Mouse (Mus musculus): ENCODE measurements at regions not wholly inside any gene's neighbourhood (a gene's known extent, or its start where the extent isn't known, plus 50 kb on each side); places are given as distances from the start of the nearest gene placed in this dataset.
A peak's percentile ranks its signal among the peaks of the same experiment; 100 is the strongest.

DNA sequence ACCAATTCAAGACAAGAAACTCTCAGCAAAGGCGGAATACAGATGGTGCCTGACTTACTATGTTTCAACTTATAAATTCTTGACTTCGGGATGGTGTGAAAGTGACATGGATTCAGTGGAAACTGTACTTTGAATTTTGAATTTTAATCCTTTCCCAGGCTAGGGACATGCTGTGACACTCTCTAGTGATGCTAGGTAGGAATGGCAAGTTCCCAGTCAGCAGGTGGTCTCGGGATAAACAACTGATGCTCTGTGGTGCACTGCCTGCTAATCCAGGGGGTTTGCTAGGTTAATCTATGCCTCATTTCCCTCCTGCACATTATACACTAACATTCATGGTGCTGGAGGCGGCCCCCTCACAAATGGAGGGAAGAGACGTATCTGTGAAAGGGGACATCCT is 175.0 kb upstream of the Tshz3 start:
- H3K27ac ChIP-seq (replicated peaks; ENCODE audit: low read depth, low read length): no peak overlapping the region
- H3K9me3 ChIP-seq (ENCODE audit: control insufficient read depth, low read length): no peaks in the 10 kb centered on the region
- no peaks in the 10 kb centered on the region for H3K36me3 ChIP-seq (ENCODE audit: control insufficient read depth, insufficient read depth, low read length)
- H3K9ac ChIP-seq (ENCODE audit: low read length): no peak overlapping the region
- no peaks in the 10 kb centered on the region for H3K4me1 ChIP-seq (ENCODE audit: control insufficient read depth, insufficient read depth, low read length)
- no peak overlapping the region for H3K4me3 ChIP-seq (ENCODE audit: low read depth, low read length)
- ATAC-seq (ENCODE audit: insufficient number of reproducible peaks, low FRiP score, low TSS enrichment, low read depth): no peak
- no peak overlapping the region for H3K4me2 ChIP-seq (ENCODE audit: low read depth, severe bottlenecking)
- WGBS: 73% methylated on average over 5 of the region's 5 CpGs
- no peak for DNase-seq (ENCODE audit: low spot score)
- no peaks in the 10 kb centered on the region for H3K27me3 ChIP-seq (ENCODE audit: control insufficient read depth, insufficient read depth, low read length)

DNA sequence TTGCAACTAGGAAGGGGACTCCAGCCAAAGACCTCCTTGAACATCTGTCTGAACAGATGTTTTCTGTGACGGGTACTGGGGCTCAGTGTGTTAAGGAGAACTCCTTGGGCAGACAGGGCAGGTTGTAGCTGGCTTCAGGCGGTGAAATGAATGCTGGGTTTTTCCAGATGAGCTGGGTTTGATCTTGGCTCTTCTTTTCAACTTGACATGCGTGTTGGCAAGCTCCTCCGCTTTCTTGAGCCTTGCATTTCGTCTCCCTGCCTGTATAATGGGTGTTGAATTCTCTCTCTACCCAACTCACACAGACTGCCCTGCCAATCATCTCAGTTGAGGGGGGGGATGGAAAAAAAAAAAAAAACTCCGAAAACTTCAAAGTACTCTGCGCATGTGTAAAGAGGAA is 171.8 kb upstream of the Tshz3 start:
- Histone ChIP-seq H3K4me2 (ENCODE audit: low read depth, severe bottlenecking) (no peak overlapping the region), H3K9me3 (ENCODE audit: control insufficient read depth, low read length) (no peaks in the 10 kb centered on the region), H3K4me1 (ENCODE audit: control insufficient read depth, insufficient read depth, low read length) (no peaks in the 10 kb centered on the region), H3K27me3 (ENCODE audit: control insufficient read depth, insufficient read depth, low read length) (no peaks in the 10 kb centered on the region), H3K9ac (ENCODE audit: low read length) (no peak overlapping the region), H3K36me3 (ENCODE audit: control insufficient read depth, insufficient read depth, low read length) (no peaks in the 10 kb centered on the region), H3K27ac (replicated peaks; ENCODE audit: low read depth, low read length) (no peak overlapping the region), H3K4me3 (ENCODE audit: low read depth, low read length) (no peak overlapping the region)
- ATAC-seq (ENCODE audit: insufficient number of reproducible peaks, low FRiP score, low TSS enrichment, low read depth) (no peak), DNase-seq (ENCODE audit: low spot score) (peak; percentile 25)
- WGBS: 66% methylated on average over 7 of the region's 7 CpGs

- 45% methylated on average over 3 of the region's 3 CpGs for WGBS
- H3K9ac ChIP-seq (ENCODE audit: low read length): no peak overlapping the region
- H3K4me3 ChIP-seq (ENCODE audit: low read depth, low read length): no peak overlapping the region
- no peaks in the 10 kb centered on the region for H3K9me3 ChIP-seq (ENCODE audit: control insufficient read depth, low read length)
- DNase-seq (ENCODE audit: low spot score) (no peak), ATAC-seq (ENCODE audit: insufficient number of reproducible peaks, low FRiP score, low TSS enrichment, low read depth) (no peak)
- H3K4me2 ChIP-seq (ENCODE audit: low read depth, severe bottlenecking): no peak overlapping the region
- no peak overlapping the region for H3K27ac ChIP-seq (replicated peaks; ENCODE audit: low read depth, low read length)
- H3K36me3 ChIP-seq (ENCODE audit: control insufficient read depth, insufficient read depth, low read length): no peaks in the 10 kb centered on the region
- no peaks in the 10 kb centered on the region for H3K4me1 ChIP-seq (ENCODE audit: control insufficient read depth, insufficient read depth, low read length)
- H3K27me3 ChIP-seq (ENCODE audit: control insufficient read depth, insufficient read depth, low read length): no peaks in the 10 kb centered on the region
Measured at GRCm38 (mm10) chr7:36526692-36527091, 171.2 kb upstream of the Tshz3 start.

GRCm38 (mm10) chr7:36529504-36530065 is 168.3 kb upstream of the Tshz3 start:
- DNase-seq (ENCODE audit: low spot score): no peak
- no peak for ATAC-seq (ENCODE audit: insufficient number of reproducible peaks, low FRiP score, low TSS enrichment, low read depth)
- no peaks in the 10 kb centered on the region for H3K4me1 ChIP-seq (ENCODE audit: control insufficient read depth, insufficient read depth, low read length)
- H3K9ac ChIP-seq (ENCODE audit: low read length): no peak overlapping the region
- H3K27me3 ChIP-seq (ENCODE audit: control insufficient read depth, insufficient read depth, low read length): no peaks in the 10 kb centered on the region
- H3K36me3 ChIP-seq (ENCODE audit: control insufficient read depth, insufficient read depth, low read length): no peaks in the 10 kb centered on the region
- H3K27ac ChIP-seq (replicated peaks; ENCODE audit: low read depth, low read length): no peak overlapping the region
- no peak overlapping the region for H3K4me3 ChIP-seq (ENCODE audit: low read depth, low read length)
- H3K9me3 ChIP-seq (ENCODE audit: control insufficient read depth, low read length): no peaks in the 10 kb centered on the region
- WGBS: 81% methylated on average over 15 of the region's 15 CpGs
- H3K4me2 ChIP-seq (ENCODE audit: low read depth, severe bottlenecking): no peak overlapping the region

DNA sequence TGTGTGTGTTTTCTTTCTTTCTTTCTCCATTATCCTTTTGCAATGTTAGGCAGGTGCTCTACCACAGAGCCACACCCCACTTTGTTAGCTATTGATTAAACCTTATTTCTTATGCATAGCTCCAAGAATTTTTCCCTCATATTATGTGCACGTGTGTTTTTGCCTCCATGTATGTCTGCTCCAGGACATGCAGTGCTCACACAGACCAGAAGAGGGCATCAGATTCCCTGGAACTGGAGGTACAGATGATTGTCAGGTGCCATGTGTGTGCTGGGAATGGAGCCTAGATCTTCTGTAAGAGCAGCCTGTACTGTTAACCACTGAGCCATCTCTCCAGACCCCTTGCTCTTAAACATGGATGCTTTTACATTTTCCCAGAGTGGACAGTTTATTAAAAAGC is 166.4 kb upstream of the Tshz3 start:
- no peaks in the 10 kb centered on the region for H3K36me3 ChIP-seq (ENCODE audit: control insufficient read depth, insufficient read depth, low read length)
- H3K4me3 ChIP-seq (ENCODE audit: low read depth, low read length): no peak overlapping the region
- 68% methylated on average over 1 of the region's 1 CpGs for WGBS
- H3K9me3 ChIP-seq (ENCODE audit: control insufficient read depth, low read length): no peaks in the 10 kb centered on the region
- no peak for DNase-seq (ENCODE audit: low spot score)
- no peak overlapping the region for H3K4me2 ChIP-seq (ENCODE audit: low read depth, severe bottlenecking)
- H3K27me3 ChIP-seq (ENCODE audit: control insufficient read depth, insufficient read depth, low read length): no peaks in the 10 kb centered on the region
- no peaks in the 10 kb centered on the region for H3K4me1 ChIP-seq (ENCODE audit: control insufficient read depth, insufficient read depth, low read length)
- H3K9ac ChIP-seq (ENCODE audit: low read length): no peak overlapping the region
- no peak for ATAC-seq (ENCODE audit: insufficient number of reproducible peaks, low FRiP score, low TSS enrichment, low read depth)
- no peak overlapping the region for H3K27ac ChIP-seq (replicated peaks; ENCODE audit: low read depth, low read length)

DNA sequence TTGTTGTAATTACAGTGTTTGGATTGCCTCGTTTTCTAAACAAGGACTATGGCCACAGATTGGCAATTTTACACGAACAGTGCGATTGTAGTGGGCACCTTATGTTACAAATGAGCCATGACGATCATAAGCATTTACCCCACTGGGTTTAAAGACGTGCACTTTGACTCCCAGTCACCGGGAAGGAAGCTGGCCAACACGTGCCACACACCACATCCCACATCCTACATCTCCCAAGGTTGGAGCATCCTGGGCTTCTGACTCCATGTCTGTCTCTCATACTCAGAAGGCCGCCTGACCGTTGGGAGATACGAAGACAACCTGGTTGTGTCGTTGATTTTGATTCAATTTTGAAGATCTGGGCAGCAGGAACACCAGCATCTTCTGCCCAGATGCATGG is 159.8 kb upstream of the Tshz3 start:
- H3K27ac ChIP-seq (replicated peaks; ENCODE audit: low read depth, low read length): no peak overlapping the region

GRCm38 (mm10) chr7:36548007-36548406 is 149.9 kb upstream of the Tshz3 start:
- Histone ChIP-seq H3K4me3 (ENCODE audit: low read depth, low read length) (no peak overlapping the region), H3K9me3 (ENCODE audit: control insufficient read depth, low read length) (no peaks in the 10 kb centered on the region), H3K9ac (ENCODE audit: low read length) (no peak overlapping the region), H3K4me1 (ENCODE audit: control insufficient read depth, insufficient read depth, low read length) (no peaks in the 10 kb centered on the region), H3K27me3 (ENCODE audit: control insufficient read depth, insufficient read depth, low read length) (no peaks in the 10 kb centered on the region), H3K27ac (replicated peaks; ENCODE audit: low read depth, low read length) (no peak overlapping the region), H3K4me2 (ENCODE audit: low read depth, severe bottlenecking) (peak overlapping the region; percentile 24; the same call in 1 of the 2 replicates), H3K36me3 (ENCODE audit: control insufficient read depth, insufficient read depth, low read length) (no peaks in the 10 kb centered on the region)
- ATAC-seq (ENCODE audit: insufficient number of reproducible peaks, low FRiP score, low TSS enrichment, low read depth) (no peak), DNase-seq (ENCODE audit: low spot score) (peak; percentile 38)
- 14% methylated on average over 14 of the region's 14 CpGs for WGBS

More for the DNA sequence above, 159.8 kb upstream of the Tshz3 start:
- Histone ChIP-seq H3K4me1 (ENCODE audit: control insufficient read depth, insufficient read depth, low read length) (no peaks in the 10 kb centered on the region), H3K9ac (ENCODE audit: low read length) (no peak overlapping the region), H3K4me2 (ENCODE audit: low read depth, severe bottlenecking) (no peak overlapping the region), H3K27me3 (ENCODE audit: control insufficient read depth, insufficient read depth, low read length) (no peaks in the 10 kb centered on the region), H3K36me3 (ENCODE audit: control insufficient read depth, insufficient read depth, low read length) (no peaks in the 10 kb centered on the region), H3K9me3 (ENCODE audit: control insufficient read depth, low read length) (no peaks in the 10 kb centered on the region), H3K4me3 (ENCODE audit: low read depth, low read length) (no peak overlapping the region)
- DNase-seq (ENCODE audit: low spot score): no peak
- 76% methylated on average over 11 of the region's 11 CpGs for WGBS
- ATAC-seq (ENCODE audit: insufficient number of reproducible peaks, low FRiP score, low TSS enrichment, low read depth): no peak

GRCm38 (mm10) chr7:36548440-36548839 is 149.5 kb upstream of the Tshz3 start:
- DNase-seq (ENCODE audit: low spot score) (no peak), ATAC-seq (ENCODE audit: insufficient number of reproducible peaks, low FRiP score, low TSS enrichment, low read depth) (no peak)
- H3K4me2 ChIP-seq (ENCODE audit: low read depth, severe bottlenecking): peak overlapping the region; percentile 24; the same call in 1 of the 2 replicates
- H3K9me3 ChIP-seq (ENCODE audit: control insufficient read depth, low read length): no peaks in the 10 kb centered on the region
- no peaks in the 10 kb centered on the region for H3K36me3 ChIP-seq (ENCODE audit: control insufficient read depth, insufficient read depth, low read length)
- no peak overlapping the region for H3K9ac ChIP-seq (ENCODE audit: low read length)
- H3K27me3 ChIP-seq (ENCODE audit: control insufficient read depth, insufficient read depth, low read length): no peaks in the 10 kb centered on the region
- 57% methylated on average over 5 of the region's 5 CpGs for WGBS
- H3K27ac ChIP-seq (replicated peaks; ENCODE audit: low read depth, low read length): no peak overlapping the region
- H3K4me3 ChIP-seq (ENCODE audit: low read depth, low read length): no peak overlapping the region
- no peaks in the 10 kb centered on the region for H3K4me1 ChIP-seq (ENCODE audit: control insufficient read depth, insufficient read depth, low read length)

- 79% methylated on average over 2 of the region's 2 CpGs for WGBS
- H3K36me3 ChIP-seq (ENCODE audit: control insufficient read depth, insufficient read depth, low read length): no peaks in the 10 kb centered on the region
- no peaks in the 10 kb centered on the region for H3K9me3 ChIP-seq (ENCODE audit: control insufficient read depth, low read length)
- H3K4me3 ChIP-seq (ENCODE audit: low read depth, low read length): no peak overlapping the region
- H3K4me2 ChIP-seq (ENCODE audit: low read depth, severe bottlenecking): no peak overlapping the region
- H3K9ac ChIP-seq (ENCODE audit: low read length): no peak overlapping the region
- DNase-seq (ENCODE audit: low spot score) (no peak), ATAC-seq (ENCODE audit: insufficient number of reproducible peaks, low FRiP score, low TSS enrichment, low read depth) (no peak)
- no peak overlapping the region for H3K27ac ChIP-seq (replicated peaks; ENCODE audit: low read depth, low read length)
- H3K27me3 ChIP-seq (ENCODE audit: control insufficient read depth, insufficient read depth, low read length): no peaks in the 10 kb centered on the region
- H3K4me1 ChIP-seq (ENCODE audit: control insufficient read depth, insufficient read depth, low read length): no peaks in the 10 kb centered on the region
Measured at GRCm38 (mm10) chr7:36571061-36571460, 126.9 kb upstream of the Tshz3 start.
